Mouse (Mus musculus) left cerebral cortex, postnatal 36 days (tissue): ENCODE data around the gene Gm13691. TPM values are rescaled to one million over a fixed set of nuclear protein-coding genes. Genes with fewer than 3 reads are reported as not detected.
"Not testable (repeated sequence)": the region's sequence is repeated elsewhere in the genome, so short reads cannot be mapped to it uniquely, and the experiment has no call there.

Source experiments
- DNase-seq, 2 experiments: peaks; one replicate each; pipeline ENCODE4 v3.0.0; 2021 to 2022; ENCODE audit warnings: low spot score in 2 of 2, mixed read lengths in 1 of 2
- intact Hi-C: fragments of 180-260 bp; cut with DNase I; formaldehyde crosslinking; loops from one replicate; pipeline ENCODE4 v1.15.1; 2025
- total RNA-seq, 2 experiments: library from RNA; stranded (reverse); gene quantifications; 2 replicates each; pipeline ENCODE4 v1.2.3; 2021

Gene Gm13691
- total RNA-seq, 2 experiments from 2014 or later = 1.3 to 1.4 TPM

DNA sequence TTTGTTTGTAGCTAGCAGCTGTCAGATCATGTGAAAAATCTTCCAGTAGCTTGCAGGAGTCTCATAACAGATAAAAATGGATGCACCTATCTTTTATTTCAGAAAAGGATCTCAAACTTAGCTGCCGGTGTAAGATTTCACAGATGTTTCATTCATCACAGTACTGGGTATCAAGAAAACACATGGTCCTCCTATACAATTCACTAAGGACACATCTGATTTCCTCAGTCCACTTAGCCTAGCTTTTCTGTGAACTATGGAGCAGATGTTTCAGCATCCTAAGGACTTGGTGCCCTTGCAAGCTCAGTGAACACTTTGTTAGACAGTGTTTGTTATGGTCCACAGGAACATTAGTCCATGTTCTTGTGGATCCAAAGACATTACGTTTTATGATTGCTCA is 33.0 kb downstream of the Gm13691 start:
- intact Hi-C loops = no loop called here
- no peak for DNase-seq

DNA sequence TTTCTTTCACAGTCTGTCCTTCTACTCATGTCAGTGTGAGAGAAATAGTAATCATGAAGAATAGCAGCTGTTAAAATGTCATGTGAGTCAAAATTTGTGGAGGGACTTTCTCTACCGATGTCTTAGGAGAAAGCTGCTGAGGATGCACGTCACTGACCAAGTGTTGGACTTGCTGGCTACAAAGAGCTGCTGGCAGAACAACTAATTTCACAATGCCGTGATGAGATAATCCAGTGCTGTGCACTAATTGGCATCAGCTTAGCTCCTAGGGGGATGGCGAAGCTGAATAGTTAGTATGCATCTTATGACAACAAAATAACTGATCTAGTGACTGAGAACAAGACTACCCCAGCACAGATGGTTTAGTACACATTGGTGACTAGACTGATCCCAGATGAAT is 34.9 kb downstream of the Gm13691 start:
- no peak for DNase-seq
- intact Hi-C loops = no loop called here

DNA sequence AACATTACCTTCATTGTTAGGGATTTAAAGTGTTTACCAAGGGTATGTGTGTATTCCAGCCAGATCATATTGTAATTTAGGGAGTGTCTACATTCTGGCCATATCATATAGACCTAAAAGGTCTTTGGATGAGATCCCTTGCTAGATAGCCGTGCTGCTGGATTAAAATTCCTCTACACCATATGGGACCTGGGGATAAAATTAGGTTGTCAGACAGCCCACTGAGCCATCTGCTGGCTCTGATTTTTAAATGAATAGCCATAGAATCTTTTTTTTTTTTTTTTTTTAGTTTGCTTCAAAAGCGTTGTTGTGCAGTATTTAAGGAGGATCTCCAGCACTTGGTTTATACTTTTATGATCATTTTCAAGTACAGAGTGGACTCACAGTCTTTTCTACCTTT is 42.2 kb downstream of the Gm13691 start:
- intact Hi-C loops = no loop called here
- DNase-seq = no peak

DNA sequence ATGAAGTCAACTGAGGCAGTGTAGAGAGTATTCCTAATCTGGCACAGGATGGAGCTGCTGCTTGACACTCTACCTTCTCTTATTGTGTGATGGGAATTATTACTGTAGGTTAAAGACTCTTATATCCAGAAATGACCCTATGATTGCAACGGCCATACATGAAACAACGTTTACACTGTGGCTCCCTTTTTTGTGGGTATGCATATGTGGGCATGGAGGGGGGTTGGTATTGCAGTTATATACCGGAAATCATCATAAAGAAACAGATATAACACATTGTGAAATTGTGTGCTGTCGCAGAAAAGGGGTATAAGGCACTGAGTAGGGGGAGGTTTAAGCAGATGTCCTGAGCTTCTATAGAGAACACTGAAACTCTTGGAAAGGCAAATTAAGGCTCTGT is 45.6 kb downstream of the Gm13691 start:
- intact Hi-C loops = no loop called here
- DNase-seq = no peak

DNA sequence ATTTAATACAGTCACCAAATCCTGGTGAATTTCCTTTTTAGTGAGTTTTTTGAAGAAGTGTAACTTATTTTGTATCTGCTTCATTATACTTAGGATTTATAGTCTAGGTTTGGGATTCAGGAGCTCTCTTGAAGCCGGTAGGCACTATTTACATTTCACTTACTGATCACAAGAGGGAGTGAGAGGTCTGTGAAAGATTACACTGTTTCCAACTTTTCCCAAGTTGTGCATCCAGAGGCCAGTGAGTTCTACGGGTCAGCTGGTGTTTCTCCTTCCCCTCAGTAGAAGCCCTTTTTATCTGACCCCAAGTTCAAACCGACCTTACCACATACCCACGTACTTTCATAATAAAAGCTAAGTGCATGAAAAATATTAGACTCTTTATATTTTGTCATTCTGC is 47.0 kb downstream of the Gm13691 start:
- intact Hi-C loops = no loop called here
- DNase-seq = no peak

DNA sequence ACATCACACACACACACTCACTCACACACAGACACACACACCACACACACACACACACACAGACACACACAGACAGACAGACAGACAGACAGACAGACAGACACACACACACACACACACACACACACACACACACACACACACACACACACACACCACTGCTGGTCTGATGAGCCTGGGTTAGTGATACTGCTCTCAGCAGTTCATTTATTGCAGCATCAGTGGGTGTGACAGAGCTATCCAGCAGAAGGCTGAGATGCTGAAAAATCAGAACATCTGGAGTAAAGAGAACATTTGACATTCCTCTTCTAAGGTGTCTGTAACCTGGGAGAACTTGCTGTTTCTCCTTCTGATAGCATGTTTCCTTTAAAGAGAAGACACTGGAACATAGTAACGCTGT is 47.6 kb downstream of the Gm13691 start:
- intact Hi-C loops, DNase-seq: not testable (repeated sequence)

DNA sequence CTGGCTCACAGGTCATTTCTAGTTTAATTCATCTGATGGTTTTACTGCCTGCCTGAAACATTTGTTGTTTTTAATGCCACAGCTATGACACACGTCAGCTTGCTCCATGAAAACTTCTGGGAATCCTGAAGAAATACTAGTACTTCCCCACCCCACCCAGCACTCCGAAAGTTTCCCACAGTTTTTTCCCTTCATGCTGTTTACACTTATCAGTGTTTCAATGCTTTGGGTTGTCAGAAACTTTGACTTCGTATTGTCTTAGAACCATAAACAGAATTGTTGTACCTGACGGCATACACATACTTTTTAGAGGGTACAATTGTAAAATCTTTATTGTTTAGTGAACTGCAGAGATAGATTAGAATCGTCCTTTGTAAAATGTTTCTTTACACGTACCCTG is 48.9 kb downstream of the Gm13691 start:
- DNase-seq = no peak
- intact Hi-C loops = no loop called here

Other genes with a start within 250 kb of the Gm13691 start
- gene Fam171b, start 177.9 kb upstream of the Gm13691 start, total RNA-seq = 100 to 1,000 TPM; 211 to 218 TPM
- gene Zswim2, start 49.3 kb upstream of the Gm13691 start, total RNA-seq = not detected
- 1 to 10 TPM; 1.3 to 1.4 TPM for gene Gm13698, start 34.9 kb upstream of the Gm13691 start, total RNA-seq
- 1 to 10 TPM; 1.3 to 1.4 TPM for gene Gm13693, start 29.1 kb upstream of the Gm13691 start, total RNA-seq
- gene Gm13695, start 23.2 kb upstream of the Gm13691 start, total RNA-seq = 1 to 10 TPM; 1.3 to 1.4 TPM
- gene Gm13696, start 17.4 kb upstream of the Gm13691 start, total RNA-seq = 1 to 10 TPM; 1.3 to 1.4 TPM
- 1 to 10 TPM; 1.3 to 1.4 TPM for gene Gm13694, start 11.6 kb upstream of the Gm13691 start, total RNA-seq
- gene Gm13697, start 5.8 kb upstream of the Gm13691 start, total RNA-seq = 1 to 10 TPM; 1.3 to 1.4 TPM